Mouse (Mus musculus): ENCODE measurements at regions not wholly inside any gene's neighbourhood (a gene's known extent, or its start where the extent isn't known, plus 50 kb on each side); places are given as distances from the start of the nearest gene placed in this dataset.

DNA sequence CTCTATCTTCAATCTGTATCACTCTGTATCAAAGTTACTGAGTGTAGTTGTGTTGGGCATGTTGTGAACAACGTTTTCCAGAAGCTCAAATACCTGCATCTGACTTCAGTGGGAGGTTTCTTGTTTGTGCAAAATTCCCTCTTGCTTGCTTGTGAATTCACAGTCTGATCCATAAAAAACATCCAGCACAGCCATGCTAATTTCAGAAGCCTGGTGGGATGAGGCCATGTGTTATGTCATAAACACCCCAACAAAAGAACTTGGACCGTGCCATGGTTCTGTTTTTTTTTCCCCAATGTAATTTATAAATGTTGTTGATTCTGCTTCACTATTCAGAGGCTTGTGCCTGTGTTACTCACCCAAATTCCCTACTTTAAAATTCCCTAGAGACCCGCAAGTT is 415.9 kb upstream of the Dph6 start:
- Histone ChIP-seq H3K36me3 (ENCODE audit: control insufficient read depth, insufficient read depth, low read length) (no peaks in the 10 kb centered on the region), H3K27ac (ENCODE audit: insufficient read depth, low read depth, low read length) (no peak overlapping the region), H3K4me3 (ENCODE audit: insufficient read depth, low read depth, low read length) (no peak overlapping the region), H3K27me3 (replicated peaks; ENCODE audit: control insufficient read depth, insufficient read depth, low read length) (no peaks in the 10 kb centered on the region), H3K4me1 (ENCODE audit: control insufficient read depth, insufficient read depth, low read length) (no peaks in the 10 kb centered on the region)
- TF ChIP-seq POLR2A (IDR thresholded peaks at IDR 0.05; ENCODE audit: low read depth, low read length): no peak
- TF ChIP-seq CTCF (conservative IDR thresholded peaks at IDR 0.05; ENCODE audit: insufficient read depth, insufficient read length, low read depth, low read length): no peak
- WGBS: 70% methylated on average over 3 of the region's 3 CpGs
- DNase-seq: no peak

GRCm38 (mm10) chr2:115081563-115082291 is 427.0 kb upstream of the Dph6 start:
- H3K27me3 ChIP-seq (replicated peaks; ENCODE audit: control insufficient read depth, insufficient read depth, low read length): no peaks in the 10 kb centered on the region
- no peaks in the 10 kb centered on the region for H3K4me1 ChIP-seq (ENCODE audit: control insufficient read depth, insufficient read depth, low read length)
- 41% methylated on average over 11 of the region's 11 CpGs for WGBS
- peak; percentile 82 for DNase-seq
- H3K36me3 ChIP-seq (ENCODE audit: control insufficient read depth, insufficient read depth, low read length): no peaks in the 10 kb centered on the region
- TF ChIP-seq CTCF (conservative IDR thresholded peaks at IDR 0.05; ENCODE audit: insufficient read depth, insufficient read length, low read depth, low read length) (no peak), POLR2A (IDR thresholded peaks at IDR 0.05; ENCODE audit: low read depth, low read length) (no peak)
- H3K4me3 ChIP-seq (ENCODE audit: insufficient read depth, low read depth, low read length): no peak overlapping the region
- peak overlapping the region; percentile 66 for H3K27ac ChIP-seq (ENCODE audit: insufficient read depth, low read depth, low read length)

- Histone ChIP-seq H3K27ac (ENCODE audit: insufficient read depth, low read depth, low read length) (peak overlapping the region; percentile 75), H3K27me3 (replicated peaks; ENCODE audit: control insufficient read depth, insufficient read depth, low read length) (no peaks in the 10 kb centered on the region), H3K4me1 (ENCODE audit: control insufficient read depth, insufficient read depth, low read length) (no peaks in the 10 kb centered on the region), H3K36me3 (ENCODE audit: control insufficient read depth, insufficient read depth, low read length) (no peaks in the 10 kb centered on the region), H3K4me3 (ENCODE audit: insufficient read depth, low read depth, low read length) (no peak overlapping the region)
- TF ChIP-seq POLR2A (IDR thresholded peaks at IDR 0.05; ENCODE audit: low read depth, low read length): no peak
- 49% methylated on average over 6 of the region's 6 CpGs for WGBS
- DNase-seq: peak; percentile 46
These were observed 427.6 kb upstream of the Dph6 start for GRCm38 (mm10) chr2:115082292-115082809.

DNA sequence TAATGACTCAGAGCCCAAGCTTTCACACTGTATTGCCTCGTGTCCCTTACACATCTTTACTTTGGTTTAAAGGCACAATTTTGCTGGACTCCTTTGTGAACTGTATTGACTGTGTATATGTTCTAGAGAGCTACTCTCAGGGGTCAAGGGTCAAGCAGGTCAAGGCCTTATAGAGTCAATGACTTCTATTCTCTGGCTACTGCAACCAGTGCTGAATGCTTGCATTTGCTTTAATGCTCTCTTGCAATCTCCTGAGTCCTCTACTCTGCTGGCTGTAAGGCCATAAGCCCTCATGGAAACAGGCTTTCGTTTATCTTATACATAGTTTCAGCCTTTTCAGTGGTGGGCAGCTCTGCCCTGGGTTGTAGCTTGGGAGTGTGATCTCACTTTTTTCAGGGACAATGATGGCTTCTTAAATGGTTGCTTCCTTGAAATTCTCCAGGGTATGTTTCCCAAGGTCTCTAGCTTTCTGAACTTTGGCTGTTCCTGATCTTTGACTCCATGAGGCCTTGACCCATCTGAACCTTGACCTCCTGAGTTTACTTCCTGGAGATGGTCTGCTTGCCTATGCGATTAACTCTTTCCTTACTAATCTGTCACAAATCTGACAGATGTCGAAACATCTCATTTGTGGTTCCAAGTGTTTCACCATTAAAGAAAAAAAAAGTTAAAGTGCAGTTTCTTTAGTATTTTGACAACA is 433.8 kb upstream of the Dph6 start:
- Histone ChIP-seq H3K4me1 (ENCODE audit: control insufficient read depth, insufficient read depth, low read length) (no peaks in the 10 kb centered on the region), H3K27me3 (replicated peaks; ENCODE audit: control insufficient read depth, insufficient read depth, low read length) (no peaks in the 10 kb centered on the region), H3K36me3 (ENCODE audit: control insufficient read depth, insufficient read depth, low read length) (no peaks in the 10 kb centered on the region), H3K27ac (ENCODE audit: insufficient read depth, low read depth, low read length) (no peak overlapping the region), H3K4me3 (ENCODE audit: insufficient read depth, low read depth, low read length) (no peak overlapping the region)
- 80% methylated on average over 4 of the region's 4 CpGs for WGBS
- TF ChIP-seq CTCF (conservative IDR thresholded peaks at IDR 0.05; ENCODE audit: insufficient read depth, insufficient read length, low read depth, low read length) (no peak), POLR2A (IDR thresholded peaks at IDR 0.05; ENCODE audit: low read depth, low read length) (no peak)
- DNase-seq: peak; percentile 28

DNA sequence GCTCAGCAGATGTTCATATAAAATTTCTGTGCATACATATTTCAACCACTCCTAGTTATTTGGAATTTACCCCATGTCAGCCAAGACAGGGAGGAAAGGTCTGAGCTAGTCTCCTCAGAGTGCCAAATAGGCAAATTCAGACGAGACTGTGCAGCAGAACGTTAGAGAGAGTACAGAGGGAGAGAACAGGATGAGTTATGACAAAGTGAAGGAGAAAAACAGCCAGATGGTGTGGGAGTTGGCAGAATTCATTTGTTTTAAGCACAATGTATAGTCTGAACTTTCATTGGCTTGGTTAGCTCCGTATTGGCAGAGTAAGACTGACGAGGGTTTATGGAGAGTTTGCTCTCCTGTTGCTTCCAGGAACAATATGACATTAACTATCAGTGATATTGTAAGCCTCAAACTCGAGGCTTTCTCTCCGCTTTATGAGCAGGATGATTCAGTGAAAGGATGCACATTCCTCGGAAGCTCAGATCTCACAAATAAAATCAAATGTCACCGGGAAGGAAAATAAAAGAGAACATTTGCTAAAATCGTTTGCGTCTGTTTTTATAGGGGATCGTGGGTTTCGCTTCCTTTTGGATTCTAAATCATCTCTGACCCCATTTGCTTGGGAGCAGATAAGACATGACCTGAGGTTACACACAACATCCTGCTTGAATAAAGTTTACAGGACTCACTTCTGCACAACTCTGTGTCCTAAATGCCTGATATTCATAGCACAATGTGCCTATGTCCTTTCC is 435.8 kb upstream of the Dph6 start:
- peak; percentile 74 for DNase-seq
- H3K27ac ChIP-seq (ENCODE audit: insufficient read depth, low read depth, low read length): peak overlapping the region; percentile 94
- H3K4me1 ChIP-seq (ENCODE audit: control insufficient read depth, insufficient read depth, low read length): no peaks in the 10 kb centered on the region
- 20% methylated on average over 12 of the region's 12 CpGs for WGBS
- TF ChIP-seq CTCF (conservative IDR thresholded peaks at IDR 0.05; ENCODE audit: insufficient read depth, insufficient read length, low read depth, low read length): no peak
- no peak for TF ChIP-seq POLR2A (IDR thresholded peaks at IDR 0.05; ENCODE audit: low read depth, low read length)
- no peaks in the 10 kb centered on the region for H3K27me3 ChIP-seq (replicated peaks; ENCODE audit: control insufficient read depth, insufficient read depth, low read length)
- H3K36me3 ChIP-seq (ENCODE audit: control insufficient read depth, insufficient read depth, low read length): no peaks in the 10 kb centered on the region
- H3K4me3 ChIP-seq (ENCODE audit: insufficient read depth, low read depth, low read length): no peak overlapping the region

GRCm38 (mm10) chr2:115095351-115095750 is 440.6 kb upstream of the Dph6 start:
- 79% methylated on average over 12 of the region's 12 CpGs for WGBS

DNA sequence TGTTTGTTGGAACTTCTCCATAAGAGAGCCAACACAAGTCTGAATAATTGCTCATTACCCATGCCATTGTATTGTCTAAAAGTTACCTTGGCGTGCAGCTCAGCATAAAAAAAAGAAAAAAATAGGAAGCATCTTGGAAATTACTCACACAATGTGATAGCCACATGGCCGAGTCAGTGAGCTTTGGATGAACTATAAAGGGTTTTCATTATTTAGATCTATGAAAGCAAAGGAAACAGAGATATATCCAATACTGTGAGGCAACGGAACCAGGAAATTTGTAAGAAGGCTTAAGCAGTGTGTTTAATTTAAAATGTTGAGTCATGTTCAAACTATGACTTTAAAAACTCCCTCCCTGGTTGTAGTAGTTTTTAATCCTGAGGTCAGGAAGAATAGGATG is 446.7 kb upstream of the Dph6 start:
- Histone ChIP-seq H3K27me3 (replicated peaks; ENCODE audit: control insufficient read depth, insufficient read depth, low read length) (no peaks in the 10 kb centered on the region), H3K27ac (ENCODE audit: insufficient read depth, low read depth, low read length) (no peak overlapping the region), H3K4me3 (ENCODE audit: insufficient read depth, low read depth, low read length) (no peak overlapping the region), H3K36me3 (ENCODE audit: control insufficient read depth, insufficient read depth, low read length) (no peaks in the 10 kb centered on the region), H3K4me1 (ENCODE audit: control insufficient read depth, insufficient read depth, low read length) (no peaks in the 10 kb centered on the region)
- peak; percentile 66 for DNase-seq
- 70% methylated on average over 3 of the region's 3 CpGs for WGBS
- TF ChIP-seq POLR2A (IDR thresholded peaks at IDR 0.05; ENCODE audit: low read depth, low read length): no peak
- TF ChIP-seq CTCF (conservative IDR thresholded peaks at IDR 0.05; ENCODE audit: insufficient read depth, insufficient read length, low read depth, low read length): no peak

More at GRCm38 (mm10) chr2:115095351-115095750, 440.6 kb upstream of the Dph6 start:
- Histone ChIP-seq H3K4me3 (ENCODE audit: insufficient read depth, low read depth, low read length) (no peak overlapping the region), H3K36me3 (ENCODE audit: control insufficient read depth, insufficient read depth, low read length) (no peaks in the 10 kb centered on the region), H3K27me3 (replicated peaks; ENCODE audit: control insufficient read depth, insufficient read depth, low read length) (no peaks in the 10 kb centered on the region), H3K4me1 (ENCODE audit: control insufficient read depth, insufficient read depth, low read length) (no peaks in the 10 kb centered on the region), H3K27ac (ENCODE audit: insufficient read depth, low read depth, low read length) (no peak overlapping the region)
- no peak for TF ChIP-seq POLR2A (IDR thresholded peaks at IDR 0.05; ENCODE audit: low read depth, low read length)
- TF ChIP-seq CTCF (conservative IDR thresholded peaks at IDR 0.05; ENCODE audit: insufficient read depth, insufficient read length, low read depth, low read length): no peak
- no peak for DNase-seq
